Mouse (Mus musculus) heart, adult 2 months (tissue): ENCODE measurements around the gene Arih1.

Source experiments
- EP300 ChIP-seq: fragments of 200-500 bp; IDR thresholded peaks from 2 replicates; pipeline ENCODE4 v1.6.1; 2011; ENCODE audit warnings: low read depth, low read length, control low read depth; ENCODE audit not compliant: insufficient read depth
- POLR2A ChIP-seq: fragments of 200-500 bp; IDR thresholded peaks from 2 replicates; pipeline ENCODE4 v1.6.1; 2011; ENCODE audit warnings: mild to moderate bottlenecking, low read depth, low read length, control low read depth; ENCODE audit not compliant: insufficient read depth

- TF ChIP-seq EP300 (no peak), POLR2A (no peak)
Measured at GRCm38 (mm10) chr9:59375626-59376025, 110.8 kb downstream of the Arih1 start.
